Mouse (Mus musculus) MEL (cell line): ENCODE measurements around the gene Hsd17b14.

Experiments used
- E2F4 ChIP-seq: IDR thresholded peaks from 2 replicates; pipeline ENCODE4 v1.6.1; 2011; ENCODE audit warnings: low read depth, low read length, improper control_type of control experiment, borderline replicate concordance
- ELF1 ChIP-seq: IDR thresholded peaks from 2 replicates; pipeline ENCODE4 v1.6.1; 2014; ENCODE audit warnings: low read depth, mild to moderate bottlenecking, inconsistent platforms, low read length, improper control_type of control experiment, moderate library complexity
- GABPA ChIP-seq: IDR thresholded peaks from 2 replicates; pipeline ENCODE4 v1.6.1; 2012; ENCODE audit warnings: low read depth, mild to moderate bottlenecking, inconsistent platforms, low read length, improper control_type of control experiment, moderate library complexity
- MXI1 ChIP-seq: IDR thresholded peaks from 2 replicates; pipeline ENCODE4 v1.6.1; 2011; ENCODE audit warnings: mild to moderate bottlenecking, low read depth, low read length, improper control_type of control experiment
- NELFE ChIP-seq: IDR thresholded peaks from 2 replicates; pipeline ENCODE4 v1.6.1; 2011; ENCODE audit warnings: low read depth, low read length, improper control_type of control experiment
- POLR2A ChIP-seq, 2 experiments: IDR thresholded peaks; 2 replicates each; pipeline ENCODE4 v1.6.1; 2011 to 2012; ENCODE audit warnings: low read length in 2 of 2, mild to moderate bottlenecking in 2 of 2, control low read depth in 1 of 2, improper control_type of control experiment in 1 of 2, low read depth in 1 of 2, moderate library complexity in 1 of 2; ENCODE audit not compliant: control insufficient read depth in 1 of 2, insufficient read depth in 1 of 2, poor library complexity in 1 of 2
- RCOR1 ChIP-seq: IDR thresholded peaks from 2 replicates; pipeline ENCODE4 v1.6.1; 2012; ENCODE audit warnings: low read depth, mild to moderate bottlenecking, inconsistent platforms, low read length, improper control_type of control experiment

DNA sequence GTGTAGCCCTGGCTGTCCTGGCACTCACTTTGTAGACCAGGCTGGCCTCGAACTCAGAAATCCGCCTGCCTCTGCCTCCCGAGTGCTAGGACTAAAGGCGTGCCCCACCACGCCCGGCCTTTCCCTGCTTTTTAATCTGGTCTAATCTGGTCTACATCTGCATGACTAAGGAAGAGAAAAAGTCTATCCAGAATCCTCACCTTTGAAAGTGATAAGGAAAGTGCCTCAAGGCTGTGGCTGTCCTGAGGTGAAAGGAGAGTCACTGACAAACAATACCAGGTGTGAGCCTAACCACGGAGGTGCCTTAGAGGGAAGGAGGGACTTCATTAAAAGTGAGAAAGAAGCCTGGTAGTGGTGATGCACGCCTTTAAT is 3.2 kb upstream of the Hsd17b14 start:
- no peak for TF ChIP-seq ELF1
- TF ChIP-seq E2F4 = no peak
- TF ChIP-seq POLR2A (IDR thresholded peaks at IDR 0.05; ENCODE audit: control insufficient read depth in 1 of 2, insufficient read depth in 1 of 2, low read depth in 1 of 2, low read length in 2 of 2, poor library complexity in 1 of 2) = no peak
- TF ChIP-seq MXI1 = no peak
- TF ChIP-seq GABPA = no peak
- TF ChIP-seq RCOR1 = no peak
- no peak for TF ChIP-seq NELFE
